Mouse (Mus musculus) retina, embryonic 14.5 days (tissue): ENCODE data around the gene Slc35b2.

Experiments used
- DNase-seq: peaks from one replicate; pipeline ENCODE4 v3.0.0-alpha.2; 2015; ENCODE audit warnings: low spot score

Slc35b2 gene

DNA sequence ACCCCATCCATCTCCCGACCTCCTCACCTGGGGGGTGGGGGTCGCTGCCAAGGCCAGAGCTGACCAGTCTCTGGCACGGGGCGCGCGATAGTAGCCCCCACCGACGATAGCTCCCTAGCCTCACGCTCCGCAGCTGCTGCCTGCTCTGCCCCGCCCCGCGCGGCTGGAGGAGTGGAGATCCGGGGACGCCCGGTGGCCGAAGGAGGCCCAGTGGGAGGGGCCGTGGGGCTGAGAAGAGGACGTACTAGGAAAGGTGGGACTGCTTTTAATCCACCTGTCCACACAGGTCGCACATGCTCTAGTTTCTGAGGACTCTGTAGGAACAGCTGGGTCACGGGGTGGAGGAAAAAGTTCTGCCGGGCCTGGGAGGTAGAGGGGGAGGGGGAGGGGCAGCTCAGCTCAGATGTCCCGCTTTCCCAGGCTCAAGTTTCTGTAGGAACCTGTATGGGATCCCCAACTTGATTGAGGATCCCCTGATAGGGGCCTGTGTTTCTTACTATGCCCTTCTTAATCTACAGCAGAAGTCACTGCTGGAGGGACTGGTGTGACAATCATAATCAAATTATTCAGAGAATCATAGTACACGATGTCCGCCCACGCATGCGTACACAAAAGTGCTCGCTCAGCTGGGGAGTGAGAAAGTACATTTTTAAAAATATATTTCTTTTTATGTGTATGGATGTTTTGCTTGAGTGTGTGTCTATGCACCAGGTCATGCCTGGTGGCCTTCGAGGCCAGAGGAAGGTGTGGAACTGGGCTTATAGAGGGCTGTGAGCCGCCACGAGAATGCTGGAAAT lies 36.0 kb downstream of the Slc35b2 start, which contains the start of gene Slc29a1:
Gene Slc29a1 (minus strand): TSS at position 161 of the 797 bp plus-strand sequence.
- DNase-seq, result peak; percentile 67

DNA sequence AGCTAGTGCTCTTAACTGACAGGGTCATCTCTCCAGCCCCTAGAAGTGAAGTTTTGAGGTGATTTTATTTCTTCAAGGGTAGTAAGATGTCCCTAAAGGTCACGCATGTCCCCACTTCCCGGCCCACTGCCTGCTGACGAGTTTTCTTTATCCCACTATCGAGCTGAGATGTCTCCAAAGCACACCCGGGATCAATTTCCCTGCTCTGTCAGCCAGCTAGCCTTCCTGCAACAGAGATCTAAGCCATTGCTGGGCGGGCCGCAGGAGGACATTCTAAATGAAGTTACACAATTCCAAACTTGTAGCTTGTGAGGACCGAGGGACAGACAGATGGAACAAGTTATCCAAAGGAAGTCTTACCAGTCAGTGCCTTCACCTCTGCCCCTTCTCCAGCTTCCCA lies 36.6 kb downstream of the Slc35b2 start:
- DNase-seq, result no peak

DNA sequence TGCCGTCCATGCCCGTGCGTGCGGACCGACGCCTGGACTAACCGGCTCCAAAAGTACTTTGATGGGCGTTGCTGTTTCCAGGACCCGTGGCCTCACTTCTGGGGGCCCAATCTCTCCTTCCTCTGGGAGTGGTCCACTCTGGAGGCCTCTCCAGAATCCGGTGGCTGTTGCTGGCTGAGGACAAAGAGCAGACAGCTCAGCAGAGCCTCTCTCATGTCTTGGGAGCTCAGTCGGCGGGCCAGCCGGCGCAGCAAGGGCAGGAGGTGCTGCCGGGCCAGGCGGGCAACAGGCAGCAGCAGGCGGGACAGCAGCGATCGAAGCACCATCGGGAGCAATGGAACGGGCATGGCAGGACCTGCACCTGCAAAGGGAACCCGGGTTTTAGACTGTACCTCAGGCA lies 37.7 kb downstream of the Slc35b2 start:
- DNase-seq, result peak; percentile 15

DNA sequence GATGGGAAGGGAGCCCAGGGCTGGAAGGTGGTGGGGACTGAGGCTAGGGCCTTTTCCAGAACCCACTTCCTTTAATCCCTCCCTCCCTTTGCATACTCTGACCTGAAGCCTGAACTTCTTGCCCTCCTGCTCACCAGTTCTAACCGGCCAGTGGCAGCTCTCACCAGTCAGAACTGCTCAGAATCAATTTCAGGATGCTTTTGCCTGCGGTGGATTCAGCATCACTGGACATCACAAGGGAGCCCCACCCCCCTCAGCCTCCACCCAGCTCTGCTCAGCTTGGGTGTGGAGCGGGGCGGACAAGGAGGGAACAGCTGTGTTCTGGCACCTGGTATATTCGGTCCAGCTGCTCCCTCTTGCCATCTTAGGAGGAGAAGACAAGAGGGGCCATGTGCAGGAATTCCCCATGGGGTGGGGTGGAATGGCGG lies 38.2 kb downstream of the Slc35b2 start, which contains the start of gene Mymx:
Gene Mymx (minus strand): TSS at position 226 of the 428 bp plus-strand sequence.
- DNase-seq, result peak; percentile 59

DNA sequence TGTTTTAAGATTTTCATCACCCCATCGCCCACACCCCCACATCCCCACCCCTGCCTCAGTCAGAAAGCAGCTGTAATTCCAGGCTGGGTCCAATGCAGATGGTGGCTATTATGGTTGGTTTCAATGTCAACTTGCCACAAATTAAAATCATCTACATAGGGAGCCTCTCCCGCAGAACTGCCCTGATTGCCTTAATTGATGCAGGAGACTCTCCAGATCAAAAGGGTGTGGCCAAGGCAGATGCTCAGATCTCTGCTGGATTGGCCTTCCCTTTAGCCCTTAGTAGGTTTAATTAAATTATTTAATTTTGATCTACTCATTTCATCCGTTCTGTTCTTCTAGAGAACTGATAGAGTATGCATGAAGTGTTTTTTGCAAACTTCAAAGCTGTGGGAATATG lies 39.3 kb downstream of the Slc35b2 start:
- no peak for DNase-seq

DNA sequence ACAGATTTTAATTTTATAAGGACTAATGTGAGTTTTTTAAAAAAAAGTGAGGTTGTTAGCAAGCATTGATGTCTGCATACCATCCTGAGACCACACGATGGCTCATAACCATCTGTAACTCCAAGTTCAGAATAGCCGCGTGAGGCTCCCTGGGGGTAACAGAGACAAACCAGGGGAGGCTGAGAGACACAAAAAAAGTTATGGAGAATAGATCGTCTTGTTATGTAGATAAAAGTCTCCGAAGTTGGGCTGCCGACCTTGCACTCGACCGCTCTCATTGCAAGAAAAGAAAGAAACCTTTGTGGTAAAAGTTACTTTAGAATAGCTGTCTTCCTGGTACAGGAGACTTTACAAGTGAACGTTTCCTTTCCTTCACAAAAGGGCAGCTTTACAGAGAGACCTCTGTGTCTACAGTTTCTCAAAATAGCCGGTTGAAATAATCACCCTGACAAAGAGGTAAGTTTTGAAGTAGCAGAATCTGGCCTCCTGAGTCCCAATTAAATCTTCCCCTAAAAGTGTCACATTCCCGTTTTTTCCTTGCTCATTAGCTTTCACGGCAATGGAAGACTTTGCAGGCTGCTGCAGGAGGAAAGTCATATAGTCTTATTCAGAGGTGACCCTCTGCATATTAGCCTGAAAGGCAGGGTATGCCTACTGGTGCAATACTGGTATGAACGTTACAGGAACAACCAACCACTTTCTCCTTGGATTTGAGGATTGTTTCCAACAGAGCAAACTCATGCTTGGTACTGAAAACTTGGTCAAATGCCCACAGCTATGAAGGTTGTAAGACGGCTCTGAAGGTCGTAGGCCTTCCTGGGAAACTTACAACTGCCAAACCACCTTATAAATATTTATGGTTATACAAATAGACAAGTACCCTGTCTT lies 43.6 kb downstream of the Slc35b2 start:
- no peak for DNase-seq

DNA sequence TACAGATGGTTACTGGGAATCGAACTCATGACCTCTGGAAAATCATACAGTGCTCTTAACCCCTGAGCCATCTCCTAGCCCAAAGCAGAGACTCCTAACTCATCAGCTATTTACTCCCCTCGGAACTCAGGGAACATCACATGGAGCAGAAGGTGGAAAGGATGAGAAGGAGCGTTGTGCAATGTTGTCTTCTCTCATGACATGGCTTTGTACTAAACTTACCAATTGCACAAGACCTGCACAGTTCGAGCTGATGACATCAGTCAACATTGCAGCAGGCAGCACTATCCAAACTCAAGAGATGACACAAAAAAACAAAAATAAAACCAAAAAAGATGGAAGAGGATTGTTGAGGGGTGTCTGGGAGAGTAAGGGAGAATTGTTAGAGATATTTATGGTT lies 44.7 kb downstream of the Slc35b2 start:
- no peak for DNase-seq

DNA sequence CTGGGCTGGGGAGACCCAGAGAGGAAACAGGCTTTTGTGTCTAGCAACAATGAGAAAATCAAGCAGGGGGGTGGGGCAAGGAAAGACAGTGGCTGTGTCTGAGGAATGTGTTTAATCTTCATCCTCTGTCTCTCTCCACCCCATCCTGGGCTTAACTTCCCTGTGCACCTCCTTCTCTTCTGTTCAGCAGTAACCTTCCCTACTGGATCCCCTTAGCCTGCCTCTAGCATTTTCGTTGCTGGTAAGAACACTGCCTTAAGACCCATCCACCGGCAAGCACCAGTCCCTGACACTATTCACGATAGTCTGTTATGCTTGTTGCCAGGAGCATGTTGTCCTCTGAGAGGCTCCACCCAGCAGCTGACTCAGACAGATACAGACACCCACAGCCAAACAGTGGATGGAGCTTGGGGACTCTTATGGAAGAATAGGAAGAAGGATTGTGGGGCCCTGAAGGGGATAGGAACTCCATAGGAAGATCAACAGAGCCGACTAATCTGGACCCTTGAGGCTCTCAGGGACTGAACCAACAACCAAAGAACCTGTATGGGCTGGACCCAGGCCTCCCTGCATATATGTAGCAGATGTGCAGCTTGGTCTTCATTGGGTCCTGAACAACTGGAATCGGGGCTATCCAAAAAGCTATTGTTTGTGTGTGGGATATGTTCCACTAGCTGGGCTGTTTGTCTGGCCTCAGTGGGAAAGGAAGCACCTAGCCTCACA lies 46.6 kb downstream of the Slc35b2 start:
- peak; percentile 48 for DNase-seq

DNA sequence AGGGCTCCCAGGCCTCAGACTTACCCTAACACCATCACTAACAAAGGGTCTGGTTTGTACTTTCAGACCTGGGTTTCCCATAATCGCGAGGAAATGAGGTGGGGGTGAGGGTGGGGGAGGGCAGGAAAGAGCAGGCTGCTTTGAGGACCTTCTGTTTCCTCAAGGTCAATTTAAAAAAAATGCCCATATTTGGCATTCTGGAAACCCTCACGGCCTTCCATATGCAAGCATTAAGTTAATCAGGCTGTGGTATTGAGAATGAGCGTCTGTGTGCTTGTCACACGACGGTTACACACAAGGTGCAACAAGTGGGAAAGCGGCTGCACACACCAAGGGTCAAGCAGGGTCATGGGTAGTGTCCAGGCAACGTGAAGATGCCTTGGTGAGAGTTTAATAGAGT lies 48.3 kb downstream of the Slc35b2 start:
- no peak for DNase-seq

DNA sequence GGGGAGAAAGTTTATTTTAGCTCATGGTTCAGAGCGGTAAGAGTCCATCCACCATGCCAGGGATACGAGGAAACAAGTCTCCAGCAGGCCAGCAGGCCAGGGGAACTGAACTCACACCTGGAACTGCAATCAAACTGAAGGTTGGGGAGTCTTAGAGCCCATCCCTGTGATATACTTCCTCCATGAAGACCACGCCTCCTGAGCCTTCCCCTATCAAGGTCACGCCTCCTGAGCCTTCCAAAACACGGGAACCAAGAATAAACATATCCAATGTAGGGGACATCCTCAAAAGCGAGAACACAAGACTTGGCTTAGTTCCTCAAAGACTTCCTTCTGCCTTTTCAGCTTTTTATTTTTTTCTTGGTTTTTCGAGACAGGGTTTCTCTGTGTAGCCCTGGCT lies 49.2 kb downstream of the Slc35b2 start:
- DNase-seq, result no peak

DNA sequence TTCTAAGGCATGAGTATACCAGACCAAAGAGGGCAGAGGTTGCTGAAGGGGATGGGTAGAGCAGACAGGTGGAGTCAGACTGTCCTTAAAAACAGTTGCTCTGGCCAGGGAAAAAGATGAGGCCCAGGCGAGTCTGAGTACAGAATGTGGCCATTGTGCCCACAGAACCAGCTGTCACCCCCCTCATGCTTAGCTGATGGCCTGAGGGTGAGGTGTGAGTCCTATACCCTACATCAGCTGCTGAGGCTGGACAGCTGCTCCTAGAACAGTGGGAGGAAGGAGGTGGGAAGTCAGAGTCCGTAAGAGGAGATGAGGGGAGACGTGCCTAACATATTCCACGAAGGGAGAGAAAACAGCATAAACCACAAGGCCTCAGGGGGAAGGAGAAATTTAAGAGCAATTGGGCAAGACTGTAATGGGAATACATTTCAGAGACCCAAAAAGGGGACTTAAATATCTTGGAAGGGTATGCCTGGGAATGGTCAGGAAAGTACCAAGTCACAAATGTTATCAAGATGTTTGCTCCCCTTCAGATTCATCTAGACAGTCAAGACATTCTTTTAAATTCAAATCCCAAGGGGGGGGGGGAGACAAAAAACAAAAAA lies 52.5 kb downstream of the Slc35b2 start:
- DNase-seq, result no peak

DNA sequence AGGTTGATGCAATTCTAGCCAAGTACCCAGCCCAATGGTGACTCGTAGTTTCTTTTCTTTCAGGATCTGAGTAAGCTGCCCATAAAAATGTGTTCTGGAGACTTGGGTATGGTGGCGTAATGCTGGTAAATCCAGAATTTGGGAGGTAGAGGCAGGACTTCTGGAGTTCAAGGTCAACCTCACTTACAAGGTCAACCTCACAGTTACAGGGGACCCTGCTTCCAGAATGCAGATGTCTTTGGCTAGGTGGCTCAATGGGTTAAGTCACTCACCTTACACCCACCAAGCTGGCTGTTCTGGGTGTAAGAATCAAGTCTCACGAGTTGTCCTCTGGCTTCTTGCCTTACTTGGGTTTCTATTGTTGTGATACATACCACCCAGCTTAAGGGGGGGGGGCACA lies 53.0 kb downstream of the Slc35b2 start:
- no peak for DNase-seq
